Mouse (Mus musculus) small intestine, adult 2 months (tissue): ENCODE measurements around the gene Olfr643.

Experiments used
- CTCF ChIP-seq: fragments of 200-500 bp; IDR thresholded peaks from 2 replicates; pipeline ENCODE4 v1.5.1; 2012; ENCODE audit warnings: low read depth, mild to moderate bottlenecking, control low read depth, inconsistent platforms, low read length, moderate library complexity, mixed read lengths; ENCODE audit not compliant: insufficient replicate concordance, insufficient read length; ENCODE audit errors: extremely low read depth
- POLR2A ChIP-seq: fragments of 200-500 bp; IDR thresholded peaks from 2 replicates; pipeline ENCODE4 v1.6.1; 2012; ENCODE audit warnings: low read depth, mild to moderate bottlenecking, control low read depth, inconsistent platforms, low read length, moderate library complexity

DNA sequence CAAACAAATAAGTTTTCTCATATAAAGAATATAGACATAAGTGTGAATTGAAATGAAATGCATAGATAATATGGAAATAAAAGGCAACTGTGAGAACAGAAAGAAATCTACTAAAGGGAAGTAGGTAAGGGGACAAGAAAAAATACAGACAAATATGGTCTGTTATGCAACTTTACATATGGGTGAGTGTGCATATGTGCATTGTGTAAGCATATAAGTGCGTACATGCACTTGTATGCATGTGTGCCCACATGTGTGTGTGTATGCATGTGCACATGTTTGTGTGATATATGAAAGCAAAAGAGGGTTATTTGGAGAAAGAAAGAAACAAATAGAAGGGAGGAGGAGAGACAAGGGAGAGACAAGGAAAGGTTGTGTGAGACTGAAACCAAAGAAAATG lies 118.3 kb downstream of the Olfr643 start:
- TF ChIP-seq POLR2A = no peak
- TF ChIP-seq CTCF = no peak
